Mouse (Mus musculus) skeletal muscle tissue, adult 2 months (tissue): ENCODE results near the gene Prm1.

Experiments used
- DNase-seq: peaks from one replicate; pipeline ENCODE4 v3.0.0-alpha.2; 2012; ENCODE audit warnings: low read depth, low spot score

Gene Prm1

GRCm38 (mm10) chr16:10749226-10749625 is 56.4 kb downstream of the Prm1 start:
- DNase-seq: no peak
